Mouse (Mus musculus) erythroid progenitor cell, adult 5-6 weeks (primary cell): ENCODE measurements around the gene Lhx1. TPM values are rescaled to one million over a fixed set of nuclear protein-coding genes. Genes with fewer than 3 reads are reported as not detected.

ENCODE experiments used
- ATAC-seq: replicated peaks from 2 replicates; pipeline ENCODE4 v1.8.0; 2016; ENCODE audit warnings: moderate number of reproducible peaks, mild to moderate bottlenecking, moderate TSS enrichment, inconsistent platforms; ENCODE audit not compliant: poor library complexity, low FRiP score, severe bottlenecking
- total RNA-seq, 2 experiments: library from RNA; stranded (forward) in 1 of 2; stranded (reverse) in 1 of 2; fragments of 150-400 nt in 1 of 2; fragments of 186-747, 209-891 nt in 1 of 2; gene quantifications; 2 replicates each; pipeline versions ENCODE4 v1.2.3 to v1.2.4; 2015 to 2017; ENCODE audit warnings: low replicate concordance in 2 of 2

The Lhx1 gene
- total RNA-seq, 2 experiments from 2014 or later: not detected

DNA sequence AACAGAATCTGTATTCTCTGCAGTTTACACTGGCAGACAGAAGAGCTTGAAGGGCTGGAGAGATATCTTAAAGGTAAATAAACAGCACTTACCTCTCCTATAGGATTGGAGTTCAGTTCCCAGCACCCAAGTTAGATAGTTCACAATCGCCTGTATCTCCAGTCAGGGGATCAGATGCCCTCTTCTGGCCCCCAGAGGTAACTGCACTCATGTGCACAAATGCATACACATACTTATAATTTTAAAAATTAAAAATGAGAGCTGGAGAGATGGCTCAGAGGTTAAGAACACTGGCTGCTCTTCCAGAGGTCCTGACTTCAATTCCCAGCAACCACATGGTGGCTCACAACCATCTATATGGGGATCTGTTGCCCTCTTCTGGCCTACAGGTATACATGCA is 21.0 kb downstream of the Lhx1 start:
- no peak for ATAC-seq

DNA sequence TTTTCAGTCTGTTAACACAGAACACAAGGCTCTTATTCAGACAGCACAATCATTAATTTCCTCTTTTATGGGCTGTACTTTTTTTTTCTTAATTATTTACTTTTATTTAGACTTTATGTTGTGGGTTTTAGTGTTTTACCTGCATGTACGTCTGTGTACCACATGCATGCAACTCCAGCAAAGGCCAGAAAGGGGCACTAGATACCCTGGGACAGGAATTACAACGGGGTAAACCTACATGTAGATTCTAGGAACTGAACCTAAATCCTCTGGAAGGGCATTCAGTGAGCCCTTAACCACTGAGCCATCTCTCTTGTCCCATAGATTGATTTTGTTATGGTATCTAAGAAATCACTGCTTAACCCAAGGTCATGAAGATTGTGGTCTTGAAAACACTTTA is 27.4 kb downstream of the Lhx1 start:
- ATAC-seq: no peak

DNA sequence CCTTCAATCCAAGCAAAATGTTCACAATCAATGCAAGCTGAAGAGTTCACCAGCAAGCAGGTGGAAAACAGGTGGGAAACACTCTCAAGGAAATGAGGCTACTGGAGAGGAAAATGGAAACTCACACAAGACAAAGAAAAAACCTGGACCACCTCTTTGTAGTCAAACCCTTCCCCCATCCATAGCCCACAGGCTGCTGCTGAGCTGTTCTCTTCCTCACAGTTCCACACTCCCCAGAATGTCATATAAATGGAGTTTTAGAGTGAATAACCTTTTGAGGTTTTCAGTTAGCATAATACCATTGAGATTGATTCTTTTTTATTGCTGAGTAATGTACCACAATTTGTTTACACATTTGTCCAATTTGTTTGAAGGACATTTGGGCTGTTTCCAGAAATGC is 28.4 kb downstream of the Lhx1 start:
- no peak for ATAC-seq

DNA sequence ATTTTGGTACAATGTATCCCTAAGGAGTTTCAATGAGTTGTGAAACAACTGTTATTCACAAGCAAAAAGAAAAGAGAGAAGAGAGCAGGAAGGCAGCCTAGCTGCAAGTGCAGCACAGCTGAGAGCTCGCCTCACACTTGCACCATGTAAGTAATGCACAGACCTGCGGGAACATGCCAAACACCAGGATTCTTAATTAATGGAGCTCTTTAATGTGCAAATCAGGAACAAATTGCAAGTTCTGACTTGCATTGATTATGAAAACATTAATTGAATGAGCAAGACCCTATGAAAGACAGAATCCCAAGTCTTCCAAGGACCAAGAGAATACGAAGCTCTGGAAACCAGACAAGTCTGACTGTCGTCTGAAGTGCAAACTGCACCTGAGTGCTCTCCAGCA is 29.6 kb downstream of the Lhx1 start:
- ATAC-seq: no peak

DNA sequence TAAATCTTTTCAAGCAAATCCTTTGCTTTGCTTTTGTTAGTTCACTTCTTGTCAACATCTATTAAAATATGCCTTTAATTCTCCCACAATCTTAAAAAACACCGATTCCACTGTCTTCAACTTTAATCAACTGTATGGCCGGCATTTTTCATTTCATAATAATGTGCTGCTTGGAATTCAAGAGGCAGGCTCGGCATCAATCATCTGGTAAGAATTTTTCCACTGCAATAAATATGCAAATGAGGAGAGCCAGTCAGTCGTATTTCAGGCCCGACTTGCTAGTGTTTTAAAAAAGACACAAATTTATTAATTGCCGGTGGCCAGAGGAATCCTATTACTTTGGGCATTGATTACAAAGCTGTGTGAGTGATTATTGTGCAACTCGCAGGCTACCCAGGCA is 43.7 kb downstream of the Lhx1 start:
- no peak for ATAC-seq

DNA sequence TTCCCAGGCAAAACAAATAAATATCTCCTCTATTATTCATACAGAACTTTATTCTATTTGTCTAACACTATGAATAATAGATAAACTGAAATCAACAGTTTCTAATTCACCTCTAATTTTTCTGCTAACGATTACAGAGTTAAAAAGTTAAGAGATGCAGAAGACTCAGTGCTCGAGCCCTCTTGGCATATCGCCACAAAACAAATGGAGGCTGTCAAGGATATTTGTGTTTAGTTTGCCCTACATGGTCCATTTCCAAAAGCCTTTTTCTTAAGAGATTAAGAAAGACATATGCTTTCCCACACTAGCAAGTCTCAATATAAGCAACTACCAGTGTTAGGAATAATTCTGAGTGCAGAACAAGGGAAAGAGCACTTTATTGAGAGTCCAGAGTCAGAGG is 44.9 kb downstream of the Lhx1 start:
- no peak for ATAC-seq

DNA sequence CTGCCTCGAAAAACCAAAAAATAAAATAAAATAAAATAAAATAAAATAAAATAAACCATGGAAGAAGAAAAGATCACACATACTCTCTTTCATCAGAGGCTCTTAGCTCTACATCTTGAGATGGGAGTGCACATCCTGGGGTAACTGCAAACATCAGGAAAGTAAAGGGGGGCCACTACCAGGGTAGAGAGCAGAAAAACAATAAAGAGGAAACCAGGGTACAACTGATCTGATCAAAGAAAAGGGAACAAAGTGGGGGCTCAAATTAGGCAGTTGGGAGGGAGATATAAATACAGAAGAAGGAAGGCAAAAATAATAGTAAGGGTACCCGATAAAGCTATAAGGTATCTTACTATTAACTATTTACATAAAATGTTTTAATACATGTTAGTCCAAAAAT is 48.7 kb downstream of the Lhx1 start:
- no peak for ATAC-seq

DNA sequence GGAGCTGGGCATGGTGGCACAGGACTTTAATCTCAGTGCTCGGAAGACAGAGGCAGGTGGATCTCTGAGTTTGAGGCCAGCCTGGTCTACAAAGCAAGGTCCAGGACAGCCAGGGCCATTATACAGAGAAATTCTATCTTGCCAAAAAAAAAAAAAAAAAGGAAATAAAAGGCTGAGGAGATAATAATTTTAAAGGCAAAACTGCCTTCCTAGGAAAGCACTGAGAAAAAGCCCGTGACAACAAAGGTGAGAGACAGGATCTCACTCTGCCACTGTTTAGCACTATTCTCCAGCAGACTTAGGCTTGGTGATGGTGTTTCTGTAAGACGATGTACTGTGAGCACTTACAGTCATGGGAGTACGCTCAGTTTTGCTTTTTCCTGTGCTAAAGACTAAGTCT is 49.3 kb downstream of the Lhx1 start:
- ATAC-seq: no peak

DNA sequence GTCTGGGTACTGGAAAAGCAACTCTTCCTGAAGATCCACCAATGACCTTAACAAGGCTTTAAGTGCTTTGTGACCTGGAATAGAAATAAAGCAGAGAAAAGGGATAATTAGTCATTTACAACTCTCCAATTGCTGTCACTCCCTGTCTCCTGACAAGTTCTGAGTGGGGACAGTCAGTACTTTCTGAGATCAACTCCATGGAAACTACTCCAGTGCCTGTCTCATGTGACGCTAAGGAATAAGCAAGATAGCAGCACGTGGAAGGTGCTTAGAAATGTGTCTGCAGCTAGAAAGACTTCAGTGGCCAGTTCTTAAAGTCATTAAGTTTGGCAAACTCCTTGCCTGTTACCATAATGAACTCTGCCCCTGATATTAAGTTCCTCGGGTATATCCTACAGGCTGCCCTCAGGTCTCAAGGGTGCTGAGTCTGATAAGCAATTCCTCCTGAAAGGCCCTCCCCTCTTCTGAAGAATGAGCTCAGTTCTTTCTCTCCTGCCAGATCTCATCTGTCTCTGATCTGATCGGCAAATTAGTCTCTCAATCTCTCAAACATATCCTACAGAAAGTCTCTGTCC is 52.2 kb downstream of the Lhx1 start:
- ATAC-seq: no peak

Other genes starting within 250 kb of the Lhx1 start
- gene Aatf, start 12.0 kb downstream of the Lhx1 start, total RNA-seq (2015; ENCODE audit: low replicate concordance): 5.4 and 15.5 TPM in 2 replicates
- gene Aatf, start 12.0 kb downstream of the Lhx1 start, total RNA-seq (2017; ENCODE audit: low replicate concordance): 5.4 and 19.7 TPM in 2 replicates